Mouse (Mus musculus): ENCODE results near the gene Dct.
A peak's percentile ranks its signal among the peaks of the same experiment; 100 is the strongest.

The Dct gene

GRCm38 (mm10) chr14:118042963-118043362 is 9.1 kb downstream of the Dct start:
- no peak for DNase-seq (ENCODE audit: low read depth, low spot score)

GRCm38 (mm10) chr14:118042066-118042762 is 9.8 kb downstream of the Dct start:
- DNase-seq (ENCODE audit: low read depth, low spot score): no peak

GRCm38 (mm10) chr14:118040550-118041250 is 11.3 kb downstream of the Dct start:
- DNase-seq (ENCODE audit: low read depth, low spot score): no peak

GRCm38 (mm10) chr14:118039074-118039473 is 13.0 kb downstream of the Dct start:
- no peak for DNase-seq (ENCODE audit: low read depth, low spot score)

GRCm38 (mm10) chr14:118027564-118027963 is 24.5 kb downstream of the Dct start:
- no peak for DNase-seq (ENCODE audit: low read depth, low spot score)

GRCm38 (mm10) chr14:118021867-118022543 is 30.0 kb downstream of the Dct start:
- DNase-seq (ENCODE audit: low read depth, low spot score): no peak

GRCm38 (mm10) chr14:118019314-118019713 is 32.7 kb downstream of the Dct start:
- no peak for DNase-seq (ENCODE audit: low read depth, low spot score)

GRCm38 (mm10) chr14:118013237-118013636 is 38.8 kb downstream of the Dct start:
- DNase-seq (ENCODE audit: low read depth, low spot score): no peak

GRCm38 (mm10) chr14:118009541-118009940 is 42.5 kb downstream of the Dct start:
- no peak for DNase-seq (ENCODE audit: low read depth, low spot score)

- peak; percentile 24 for DNase-seq (ENCODE audit: low read depth, low spot score)
Observed at GRCm38 (mm10) chr14:118005697-118006096, 46.3 kb downstream of the Dct start.

GRCm38 (mm10) chr14:118004434-118004833 is 47.6 kb downstream of the Dct start:
- DNase-seq (ENCODE audit: low read depth, low spot score): no peak

- DNase-seq (ENCODE audit: low read depth, low spot score): no peak
Observed at GRCm38 (mm10) chr14:117993845-117994244, 58.2 kb downstream of the Dct start.

- DNase-seq (ENCODE audit: low read depth, low spot score): no peak
Observed at GRCm38 (mm10) chr14:117992600-117993256, 59.3 kb downstream of the Dct start.

- no peak for DNase-seq (ENCODE audit: low read depth, low spot score)
Observed at GRCm38 (mm10) chr14:117990203-117990602, 61.8 kb downstream of the Dct start.

GRCm38 (mm10) chr14:117988444-117988843 is 63.6 kb downstream of the Dct start:
- no peak for DNase-seq (ENCODE audit: low read depth, low spot score)

- peak; percentile 85 for DNase-seq (ENCODE audit: low read depth, low spot score)
Observed at GRCm38 (mm10) chr14:117981532-117981931, 70.5 kb downstream of the Dct start.

GRCm38 (mm10) chr14:117972576-117972975 is 79.5 kb downstream of the Dct start:
- DNase-seq (ENCODE audit: low read depth, low spot score): no peak

Data from telencephalon, adult 2 months (tissue).